Mouse (Mus musculus) ES-E14 (cell line): ENCODE data around the gene Sned1. TPM values are rescaled to one million over a fixed set of nuclear protein-coding genes. Genes with fewer than 3 reads are reported as not detected.

Experiments used
- DNase-seq: peaks from one replicate; pipeline ENCODE4 v3.0.0-alpha.2; 2013; ENCODE audit warnings: low read depth, low spot score
- H3K27ac ChIP-seq: 2 replicates; pipeline ENCODE4 v1.5.1; 2012; ENCODE audit warnings: low read depth, mild to moderate bottlenecking, low read length, moderate library complexity, mixed read lengths; ENCODE audit not compliant: poor library complexity, insufficient read depth, severe bottlenecking
- H3K36me3 ChIP-seq: 2 replicates; pipeline ENCODE4 v1.6.1; 2012; ENCODE audit warnings: mild to moderate bottlenecking, low read length, moderate library complexity, mixed read lengths; ENCODE audit not compliant: control insufficient read depth, poor library complexity, insufficient read depth, severe bottlenecking
- H3K4me1 ChIP-seq, 2 experiments: fragments of 150-350 bp in 1 of 2; sonication (generic) in 1 of 2; 2 replicates each; pipeline ENCODE4 v1.6.1; 2012; ENCODE audit warnings: low read length in 2 of 2, mild to moderate bottlenecking in 1 of 2, mixed read lengths in 1 of 2; ENCODE audit not compliant: control insufficient read depth in 2 of 2, insufficient read depth in 2 of 2, poor library complexity in 1 of 2
- H3K4me3 ChIP-seq, 2 experiments: fragments of 150-350 bp in 1 of 2; sonication (generic) in 1 of 2; 2 replicates each; pipeline ENCODE4 v1.5.1; 2012; ENCODE audit warnings: low read length in 2 of 2, low read depth in 1 of 2, mild to moderate bottlenecking in 1 of 2, mixed read lengths in 1 of 2; ENCODE audit not compliant: insufficient read depth in 1 of 2, poor library complexity in 1 of 2, severe bottlenecking in 1 of 2
- H3K9ac ChIP-seq: 2 replicates; pipeline ENCODE4 v1.6.1; 2012; ENCODE audit warnings: low read depth, mild to moderate bottlenecking, low read length, mixed read lengths; ENCODE audit not compliant: poor library complexity, insufficient read depth, severe bottlenecking
- H3K9me3 ChIP-seq: fragments of 150-350 bp; sonication (generic); 2 replicates; pipeline ENCODE4 v1.6.1; 2012; ENCODE audit warnings: low read depth, mild to moderate bottlenecking, low read length; ENCODE audit not compliant: control insufficient read depth, insufficient read depth
- CHD2 ChIP-seq: IDR thresholded peaks from 2 replicates; pipeline ENCODE4 v1.6.1; 2014; ENCODE audit warnings: mild to moderate bottlenecking, low read depth, low read length, inconsistent platforms
- HCFC1 ChIP-seq: IDR thresholded peaks from 2 replicates; pipeline ENCODE4 v1.6.1; 2012; ENCODE audit warnings: low read length, inconsistent platforms, borderline replicate concordance; ENCODE audit not compliant: insufficient read depth
- MAFK ChIP-seq: IDR thresholded peaks from 2 replicates; pipeline ENCODE4 v1.6.1; 2014; ENCODE audit warnings: mild to moderate bottlenecking, low read depth, low read length, inconsistent platforms; ENCODE audit not compliant: insufficient read depth
- ZC3H11A ChIP-seq: IDR thresholded peaks from 2 replicates; pipeline ENCODE4 v1.6.1; 2012; ENCODE audit warnings: low read depth, mild to moderate bottlenecking, inconsistent platforms, low read length, borderline replicate concordance
- ZNF384 ChIP-seq: IDR thresholded peaks from 2 replicates; pipeline ENCODE4 v1.6.1; 2012; ENCODE audit warnings: low read depth, low read length, inconsistent platforms
- in situ Hi-C, 2 experiments: fragments of 600-800 bp; cut with MboI; formaldehyde crosslinking; loops; one replicate each; pipeline ENCODE4 v1.15.1; 2025; ENCODE audit warnings: low sequenced_read_pairs in 2 of 2, inconsistent platforms in 1 of 2; ENCODE audit not compliant: unreplicated experiment in 2 of 2
- total RNA-seq: library from RNA; depleted of rRNA; stranded (reverse); fragments of 300-350 nt; gene quantifications from 2 replicates; pipeline ENCODE4 v1.2.3, GENCODE M21; 2012

Sned1 gene
- total RNA-seq, 1 experiment = 11.8 TPM

- DNase-seq = no peak
- Histone ChIP-seq H3K27ac (no peak overlapping the region), H3K9ac (no peak overlapping the region), H3K4me3 (no peak overlapping the region), H3K36me3 (no peaks in the 10 kb centered on the region), H3K9me3 (no peaks in the 10 kb centered on the region), H3K4me1 (peaks cover 2 to 3% of the 10 kb centered on the region in 2 experiments; a peak in 2 of 4 replicates)
- no peak for TF ChIP-seq CHD2
- TF ChIP-seq ZNF384 = no peak
- TF ChIP-seq MAFK = no peak
- no peak for TF ChIP-seq HCFC1
- TF ChIP-seq ZC3H11A = no peak
- in situ Hi-C loops = no loop called here
Measured at GRCm38 (mm10) chr1:93252586-93252985, 16.9 kb downstream of the Sned1 start.

GRCm38 (mm10) chr1:93255761-93256160, 20.1 kb downstream of the Sned1 start:
- Histone ChIP-seq H3K9me3 (no peaks in the 10 kb centered on the region), H3K4me1 (peaks cover 2 to 6% of the 10 kb centered on the region in 2 experiments; a peak in 2 of 4 replicates), H3K36me3 (peaks cover 6% of the 10 kb centered on the region; the same call in 1 of the 2 replicates), H3K4me3 (no peak overlapping the region), H3K27ac (no peak overlapping the region), H3K9ac (no peak overlapping the region)
- in situ Hi-C loops = no loop called here
- TF ChIP-seq HCFC1 (no peak), ZNF384 (no peak), CHD2 (no peak), MAFK (no peak), ZC3H11A (no peak)
- no peak for DNase-seq

- TF ChIP-seq ZC3H11A = no peak
- no peak for TF ChIP-seq MAFK
- TF ChIP-seq ZNF384 = no peak
- no peak for TF ChIP-seq CHD2
- no peak for TF ChIP-seq HCFC1
- no peak overlapping the region for H3K4me3 ChIP-seq
- DNase-seq = no peak
- no peaks in the 10 kb centered on the region for H3K9me3 ChIP-seq
- in situ Hi-C loops = no loop called here
- H3K36me3 ChIP-seq = peaks cover 12% of the 10 kb centered on the region; the same call in 1 of the 2 replicates
- H3K27ac ChIP-seq = no peak overlapping the region
- peaks cover under 1 to 4% of the 10 kb centered on the region in 2 experiments; a peak in 2 of 4 replicates for H3K4me1 ChIP-seq
- no peak overlapping the region for H3K9ac ChIP-seq
Measured at GRCm38 (mm10) chr1:93257560-93257959, 21.9 kb downstream of the Sned1 start.

GRCm38 (mm10) chr1:93267207-93267606, 31.6 kb downstream of the Sned1 start:
- no peak for DNase-seq
- H3K36me3 ChIP-seq = peaks cover 2% of the 10 kb centered on the region
- TF ChIP-seq CHD2 = no peak
- TF ChIP-seq HCFC1 = no peak
- no peak for TF ChIP-seq ZNF384
- TF ChIP-seq ZC3H11A = no peak
- TF ChIP-seq MAFK = no peak

GRCm38 (mm10) chr1:93268246-93268645, 32.6 kb downstream of the Sned1 start:
- no peak for TF ChIP-seq CHD2
- TF ChIP-seq ZNF384 = no peak
- TF ChIP-seq MAFK = no peak
- TF ChIP-seq ZC3H11A = no peak
- no peak for TF ChIP-seq HCFC1

More at GRCm38 (mm10) chr1:93267207-93267606, 31.6 kb downstream of the Sned1 start:
- Histone ChIP-seq H3K4me3 (no peak overlapping the region), H3K9ac (no peak overlapping the region), H3K27ac (no peak overlapping the region), H3K9me3 (no peaks in the 10 kb centered on the region), H3K4me1 (peaks cover 0 to under 1% of the 10 kb centered on the region in 2 experiments; a peak in 1 of 4 replicates)
- in situ Hi-C loops = no loop called here

More at GRCm38 (mm10) chr1:93268246-93268645, 32.6 kb downstream of the Sned1 start:
- H3K9me3 ChIP-seq = no peaks in the 10 kb centered on the region
- in situ Hi-C loops = no loop called here
- H3K4me1 ChIP-seq = peaks cover 0 to 3% of the 10 kb centered on the region in 2 experiments; a peak in 1 of 4 replicates
- no peak overlapping the region for H3K4me3 ChIP-seq
- H3K27ac ChIP-seq = no peak overlapping the region
- H3K9ac ChIP-seq = no peak overlapping the region
- peaks cover 2% of the 10 kb centered on the region for H3K36me3 ChIP-seq
- DNase-seq = no peak
